Mouse (Mus musculus): ENCODE measurements around the gene Sepsecs. TPM values are rescaled to one million over a fixed set of nuclear protein-coding genes. Genes with fewer than 3 reads are reported as not detected.

The Sepsecs gene
- total RNA-seq, 2 experiments from 2014 or later, result 5.2 to 6.7 TPM

GRCm38 (mm10) chr5:52609672-52610071 lies 59.8 kb downstream of the Sepsecs start:
- no peak for DNase-seq

- DNase-seq, result no peak
Observed at GRCm38 (mm10) chr5:52604582-52605041, 64.9 kb downstream of the Sepsecs start.

- DNase-seq, result no peak
Observed at GRCm38 (mm10) chr5:52590612-52591011, 78.9 kb downstream of the Sepsecs start.

Other genes with a start within 250 kb of the Sepsecs start
- gene Ccdc149, start 198.2 kb downstream of the Sepsecs start, total RNA-seq (2021), result 1 to 10 TPM; 7.6 TPM
- gene Lgi2, start 103.2 kb downstream of the Sepsecs start, total RNA-seq (2021), result under 1 TPM; 0.54 to 0.57 TPM
- 1 to 10 TPM; 1.5 to 2.6 TPM for gene Pi4k2b, start 71.9 kb upstream of the Sepsecs start, total RNA-seq (2021)
- gene Zcchc4, start 105.7 kb upstream of the Sepsecs start, total RNA-seq (2021), result 1 to 10 TPM; 6.7 to 9.3 TPM
- gene Anapc4, start 164.3 kb upstream of the Sepsecs start, total RNA-seq (2021), result 10 to 100 TPM; 28.8 to 31.5 TPM